Mouse (Mus musculus) left cerebral cortex, adult 2 months (tissue): ENCODE data around the gene Gpr3. TPM values are rescaled to one million over a fixed set of nuclear protein-coding genes. Genes with fewer than 3 reads are reported as not detected.

Source experiments
- DNase-seq, 2 experiments: peaks; one replicate each; pipeline ENCODE4 v3.0.0; 2021 to 2022; ENCODE audit warnings: low spot score in 2 of 2, mixed read lengths in 1 of 2; ENCODE audit errors: extremely low spot score in 1 of 2
- H3K27ac ChIP-seq: fragments of 200-600 bp; 2 replicates; pipeline ENCODE4 v1.8.1; 2022
- H3K4me3 ChIP-seq: fragments of 200-600 bp; 2 replicates; pipeline ENCODE4 v1.8.1; 2022
- CTCF ChIP-seq: fragments of 200-600 bp; IDR thresholded peaks from 2 replicates; pipeline ENCODE4 v1.8.1; 2022; ENCODE audit warnings: antibody characterized with exemption, mild to moderate bottlenecking, moderate library complexity
- intact Hi-C: fragments of 180-260 bp; cut with DNase I; formaldehyde crosslinking; loops from one replicate; pipeline ENCODE4 v1.15.1; 2025
- total RNA-seq, 2 experiments: library from RNA; stranded (reverse); gene quantifications; 2 replicates each; pipeline ENCODE4 v1.2.3; 2021

The Gpr3 gene
- total RNA-seq, 2 experiments from 2014 or later, result 12.5 to 15.6 TPM

DNA sequence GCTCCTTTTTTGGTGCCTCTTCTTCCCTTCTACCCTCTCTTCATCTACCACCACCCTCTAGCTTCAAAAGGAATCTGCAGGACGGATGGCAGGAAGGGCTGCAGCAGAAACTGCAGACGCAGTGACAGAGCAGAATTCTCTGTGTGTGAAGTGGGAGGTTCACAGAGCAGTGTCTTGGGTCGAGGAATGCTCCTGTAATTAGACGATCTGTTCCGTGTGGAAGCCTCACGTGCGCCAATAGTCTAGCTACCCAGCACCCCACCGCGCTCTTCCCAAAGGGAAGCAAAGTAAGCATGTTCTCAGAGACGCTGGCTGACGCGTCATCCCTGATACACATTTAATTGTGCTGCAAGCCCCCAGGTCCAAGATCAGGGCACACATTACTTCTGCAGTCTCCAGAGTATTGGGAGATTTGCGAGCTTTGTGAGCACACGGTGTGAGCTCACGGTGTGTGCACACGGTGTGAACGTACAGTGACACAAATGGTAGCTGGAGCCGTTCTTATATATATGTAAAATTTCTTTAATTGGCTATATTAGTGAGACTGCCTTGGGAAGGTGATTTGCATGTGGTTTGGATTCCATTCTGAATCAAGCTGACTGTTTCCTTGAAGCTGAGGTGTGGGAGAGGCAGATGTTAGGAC is 35.5 kb downstream of the Gpr3 start:
- intact Hi-C loops, result no loop called here
- peak overlapping the region; percentile 79 for H3K27ac ChIP-seq
- no peak for TF ChIP-seq CTCF
- DNase-seq, result peak in 1 of 2 experiments; percentile 36
- H3K4me3 ChIP-seq, result peak overlapping the region; percentile 20

DNA sequence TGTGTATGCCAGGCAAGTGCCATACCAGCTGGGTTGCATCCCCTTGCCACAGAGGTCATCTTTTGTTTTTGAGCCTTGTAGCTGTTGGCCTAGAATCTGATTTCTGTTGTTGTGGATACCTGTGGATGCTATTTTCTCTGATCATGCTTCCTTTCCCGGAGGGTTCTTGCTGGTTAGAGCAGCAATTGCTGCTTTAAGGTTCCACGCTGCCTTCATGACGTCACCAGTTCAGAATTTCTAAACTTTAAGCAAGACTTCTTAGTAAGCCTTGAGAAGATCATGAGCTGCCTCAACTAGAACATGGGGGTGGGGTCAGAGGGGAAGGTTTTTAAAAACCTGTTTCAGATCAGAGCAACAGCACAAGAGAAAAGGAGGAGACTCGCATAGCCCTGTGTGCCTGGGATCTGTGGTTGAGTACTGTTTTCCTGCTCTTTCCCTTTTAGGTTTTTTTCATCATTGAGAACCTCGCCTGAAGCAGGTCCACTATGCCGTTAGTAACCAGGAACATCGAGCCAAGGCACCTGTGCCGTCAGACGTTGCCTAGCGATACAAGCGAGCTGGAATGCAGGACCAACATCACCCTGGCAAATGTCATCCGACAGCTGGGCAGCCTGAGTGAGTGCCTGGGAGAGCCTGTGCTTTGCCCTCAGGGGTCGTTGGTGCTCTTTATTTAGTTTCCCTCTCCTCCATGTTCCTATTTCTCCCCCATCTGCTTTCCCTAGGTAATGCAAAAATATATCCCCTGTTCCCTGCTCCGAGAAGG is 36.2 kb downstream of the Gpr3 start:
- DNase-seq, result no peak
- no peak for TF ChIP-seq CTCF
- H3K4me3 ChIP-seq, result peak overlapping the region; percentile 20
- intact Hi-C loops, result no loop called here
- peak overlapping the region; percentile 79 for H3K27ac ChIP-seq

DNA sequence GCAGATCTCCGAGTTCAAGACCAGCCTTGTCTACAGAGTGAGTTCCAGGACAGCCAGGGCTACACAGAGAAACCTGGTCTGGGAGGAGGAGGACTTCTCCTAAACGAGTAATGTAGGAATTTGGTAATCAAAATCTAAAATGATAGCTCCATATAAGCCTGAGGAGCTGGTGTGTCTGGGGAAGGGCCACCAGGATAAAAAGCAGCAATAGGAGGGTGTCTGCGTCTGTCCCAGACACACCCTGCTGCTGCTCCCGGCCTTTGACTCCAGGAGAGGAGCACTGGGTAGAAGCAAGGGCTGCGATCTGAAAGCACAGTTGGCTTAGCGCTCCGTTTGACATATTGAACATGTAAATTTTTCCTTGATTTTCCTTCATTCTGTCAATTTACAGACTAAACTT is 37.1 kb downstream of the Gpr3 start:
- Histone ChIP-seq H3K27ac (peak overlapping the region; percentile 79; the same call in 1 of the 2 replicates), H3K4me3 (no peak overlapping the region)
- no peak for TF ChIP-seq CTCF
- intact Hi-C loops, result no loop called here
- no peak for DNase-seq

DNA sequence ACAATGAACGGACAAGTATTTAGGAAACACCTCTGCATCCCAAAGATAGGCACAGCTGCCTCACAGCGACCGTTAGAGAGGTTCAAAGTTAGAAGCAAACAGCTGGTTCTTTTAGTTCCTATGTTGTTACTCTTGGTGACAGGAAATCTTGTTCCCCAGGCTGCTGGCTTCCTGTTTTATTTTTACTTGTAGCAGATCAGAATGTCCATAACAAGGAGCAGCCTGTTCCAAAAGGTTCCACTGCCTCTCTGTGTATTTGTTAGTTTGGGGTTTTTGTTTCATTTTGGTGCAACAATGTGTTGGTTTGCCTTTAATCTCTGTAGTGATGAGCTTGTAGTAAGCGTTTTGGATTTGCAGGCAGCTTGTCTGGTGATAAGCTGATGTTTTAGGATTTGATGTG is 38.0 kb downstream of the Gpr3 start:
- peak overlapping the region; percentile 75 for H3K27ac ChIP-seq
- intact Hi-C loops, result loop anchor here (5.0 kb wide), 1 partner anchor 42 kb away; the partner anchor contains the start of gene Wasf2
- no peak for TF ChIP-seq CTCF
- no peak overlapping the region for H3K4me3 ChIP-seq
- DNase-seq, result no peak

DNA sequence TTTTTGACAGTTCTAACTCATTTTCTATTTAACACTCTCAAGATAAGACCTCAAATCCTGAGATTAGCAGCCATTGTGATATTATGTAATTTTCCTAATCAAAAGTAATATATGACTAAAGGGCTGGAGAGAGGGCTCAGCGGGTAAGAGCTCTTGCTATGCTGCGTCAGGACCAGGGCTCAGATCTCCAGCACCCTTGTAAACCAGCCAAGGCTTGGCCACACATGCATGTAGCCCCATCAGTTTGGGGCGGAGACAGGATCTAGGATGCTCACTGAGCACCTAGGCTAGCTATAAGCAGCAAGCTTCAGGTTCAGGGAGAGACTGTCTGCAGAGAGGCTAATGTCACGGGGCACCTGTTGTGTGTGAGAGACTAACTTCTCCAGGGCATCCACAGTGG is 39.9 kb downstream of the Gpr3 start:
- intact Hi-C loops, result loop anchor here (5.0 kb wide), 1 partner anchor 40 kb away; the partner anchor contains the start of gene Wasf2
- no peak for DNase-seq
- no peak for TF ChIP-seq CTCF
- Histone ChIP-seq H3K4me3 (no peak overlapping the region), H3K27ac (peak overlapping the region; percentile 21; the same call in 1 of the 2 replicates)

DNA sequence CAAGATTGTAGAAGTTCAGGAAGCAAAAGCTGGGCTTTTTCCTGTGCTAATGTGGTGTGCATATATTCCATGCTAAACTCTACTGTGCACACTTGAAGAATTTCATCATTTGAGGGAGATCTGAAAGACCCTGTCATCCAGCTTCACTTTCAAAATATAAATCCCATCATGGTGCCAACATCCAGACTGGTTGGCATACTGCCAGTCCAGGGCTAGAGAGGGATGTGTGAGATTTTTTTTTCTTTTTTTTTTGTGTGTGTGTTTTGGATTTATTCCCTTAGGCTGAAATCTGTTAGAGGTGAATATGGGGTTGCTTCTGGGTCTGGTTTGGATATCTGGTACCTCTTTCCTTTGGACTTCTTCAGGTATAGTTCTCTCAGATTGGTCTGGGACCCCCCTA is 41.7 kb downstream of the Gpr3 start:
- H3K27ac ChIP-seq, result peak overlapping the region; percentile 54

DNA sequence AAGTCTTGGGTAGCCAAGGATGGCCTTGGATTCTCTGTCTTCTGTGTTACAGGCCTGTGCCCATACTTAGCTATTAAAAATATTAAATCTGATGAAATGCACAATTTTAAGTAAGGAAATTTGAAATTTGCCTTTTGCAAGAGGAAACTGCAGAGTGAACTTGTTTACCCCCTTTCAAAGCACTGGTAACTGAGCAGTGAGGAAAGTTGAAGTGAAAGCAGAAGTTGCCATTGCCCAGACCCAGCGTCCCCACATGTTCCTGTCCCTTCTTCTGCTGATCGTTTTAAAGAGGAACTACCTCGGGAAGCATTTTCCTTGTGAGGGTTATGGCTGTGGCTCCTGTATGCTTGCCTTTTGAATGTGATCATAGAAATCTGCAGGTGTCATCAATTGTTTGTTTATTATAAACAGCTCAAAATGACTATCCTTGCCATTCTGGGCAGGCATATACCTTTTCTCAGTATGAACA is 42.2 kb downstream of the Gpr3 start:
- no peak overlapping the region for H3K4me3 ChIP-seq
- DNase-seq, result no peak
- peak overlapping the region; percentile 54 for H3K27ac ChIP-seq
- TF ChIP-seq CTCF, result no peak
- intact Hi-C loops, result loop anchor here (5.0 kb wide), 1 partner anchor 38 kb away; the partner anchor contains the start of gene Wasf2

More for the DNA sequence above, 41.7 kb downstream of the Gpr3 start:
- DNase-seq, result no peak
- no peak for TF ChIP-seq CTCF
- H3K4me3 ChIP-seq, result no peak overlapping the region
- intact Hi-C loops, result loop anchor here (5.0 kb wide), 1 partner anchor 38 kb away; the partner anchor contains the start of gene Wasf2

DNA sequence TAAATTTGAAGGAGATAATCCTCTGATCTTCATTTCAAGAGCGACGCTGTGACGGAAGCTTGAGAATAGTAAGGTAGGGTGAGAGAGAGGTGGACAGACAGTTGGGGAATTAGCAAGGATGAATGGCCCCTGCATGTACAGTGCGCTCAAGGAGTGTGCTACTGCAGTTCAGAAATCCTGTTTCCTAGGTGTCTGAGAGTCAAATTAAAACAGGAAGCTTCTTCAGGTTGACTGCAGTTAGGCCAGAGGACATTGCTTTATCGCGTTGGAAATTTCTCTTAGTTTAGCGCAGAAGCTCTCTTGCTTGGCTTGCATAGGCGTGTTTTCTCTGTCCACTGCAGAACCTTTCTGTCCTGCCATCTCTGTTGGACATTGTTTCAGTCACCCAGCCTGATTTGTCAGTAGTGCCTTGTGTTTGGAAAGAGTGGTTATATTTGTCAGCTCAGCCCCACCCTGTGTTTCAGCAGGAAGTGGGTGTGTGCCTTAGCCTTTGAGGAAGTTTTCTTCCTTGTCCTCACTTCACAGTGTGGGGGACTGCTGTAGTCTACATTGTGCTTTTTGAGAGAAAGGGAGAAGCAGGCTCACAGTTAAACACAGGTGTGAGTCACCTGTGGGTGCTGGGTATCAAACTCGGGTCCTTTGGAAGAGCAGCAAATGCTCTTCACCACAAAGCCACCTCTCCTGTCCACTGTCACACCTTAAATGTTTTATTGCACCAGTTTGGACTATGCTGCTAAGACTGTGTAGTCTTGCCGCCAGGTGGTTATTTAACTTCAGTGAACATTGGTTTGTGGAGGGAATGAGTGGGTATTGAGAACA is 42.9 kb downstream of the Gpr3 start:
- no peak for TF ChIP-seq CTCF
- Histone ChIP-seq H3K4me3 (no peak overlapping the region), H3K27ac (peak overlapping the region; percentile 54)
- intact Hi-C loops, result loop anchor here (5.0 kb wide), 1 partner anchor 37 kb away; the partner anchor contains the start of gene Wasf2
- no peak for DNase-seq

DNA sequence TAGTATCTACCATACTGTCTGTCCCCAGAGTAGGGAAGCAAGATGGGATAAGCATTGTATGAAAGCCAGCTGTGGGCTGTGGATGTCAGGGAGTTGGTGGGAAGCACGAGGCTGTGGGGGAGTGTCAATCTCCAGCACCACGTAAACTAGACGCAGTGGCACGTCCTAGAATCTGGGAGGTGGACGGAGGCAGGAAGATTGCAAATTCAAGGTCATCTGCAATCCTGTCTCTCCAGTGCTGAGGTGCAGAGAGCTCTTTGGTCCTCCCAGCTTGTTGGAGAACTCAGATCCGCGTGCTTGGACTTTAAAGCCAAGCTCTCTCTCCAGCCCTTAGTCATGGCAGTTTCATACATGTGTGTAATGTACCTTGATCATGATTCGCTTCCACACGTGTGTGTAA is 45.6 kb downstream of the Gpr3 start:
- Histone ChIP-seq H3K4me3 (no peak overlapping the region), H3K27ac (no peak overlapping the region)
- TF ChIP-seq CTCF, result no peak
- DNase-seq, result no peak
- intact Hi-C loops, result no loop called here

DNA sequence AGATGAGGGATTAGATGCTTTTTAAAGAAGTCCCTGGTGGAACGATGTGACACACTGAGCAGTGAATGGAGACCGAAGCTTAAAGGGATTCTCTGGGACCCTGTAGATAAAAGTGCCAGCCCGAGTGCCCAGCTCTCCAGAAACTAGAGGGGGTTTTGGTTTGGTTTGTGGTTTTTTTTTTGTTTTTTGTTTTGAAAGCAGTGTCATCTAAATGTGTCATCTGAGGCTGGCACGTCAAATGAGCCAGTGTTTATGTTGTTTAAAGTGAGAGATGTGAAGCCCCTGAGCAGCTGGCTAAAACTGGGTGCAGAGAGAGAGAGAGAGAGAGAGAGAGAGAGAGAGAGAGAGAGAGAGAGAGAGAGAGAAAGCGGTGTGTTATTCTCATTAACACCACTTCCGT is 50.1 kb downstream of the Gpr3 start:
- no peak overlapping the region for H3K4me3 ChIP-seq
- H3K27ac ChIP-seq, result no peak overlapping the region
- intact Hi-C loops, result no loop called here
- no peak for TF ChIP-seq CTCF
- DNase-seq, result no peak

DNA sequence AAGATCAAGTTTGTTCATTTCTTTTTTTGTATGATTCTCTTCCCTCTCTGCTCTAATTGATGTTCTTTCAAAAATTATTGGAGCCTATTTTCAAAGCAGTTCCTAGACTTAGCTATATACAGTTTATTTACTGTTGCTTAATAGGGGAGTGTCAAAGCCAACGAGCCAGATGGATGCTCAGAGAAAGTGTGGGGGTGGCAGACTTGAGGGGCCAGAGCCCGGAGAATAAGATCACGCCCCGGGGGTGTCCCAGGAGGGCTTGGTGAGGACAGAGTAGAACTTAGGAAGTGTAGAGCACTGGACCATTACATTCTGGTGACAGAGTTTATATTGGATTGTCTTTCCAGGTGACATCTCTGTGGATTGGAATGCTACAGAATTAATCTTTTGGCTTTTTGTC is 51.5 kb downstream of the Gpr3 start:
- intact Hi-C loops, result no loop called here
- no peak overlapping the region for H3K4me3 ChIP-seq

More for the DNA sequence above, 51.5 kb downstream of the Gpr3 start:
- DNase-seq, result no peak
- TF ChIP-seq CTCF, result no peak
- no peak overlapping the region for H3K27ac ChIP-seq
